Mouse (Mus musculus) ES-E14 (cell line): ENCODE measurements at regions not wholly inside any gene's neighbourhood (a gene's known extent, or its start where the extent isn't known, plus 50 kb on each side); places are given as distances from the start of the nearest gene placed in this dataset.

Experiments
- DNase-seq: peaks from one replicate; pipeline ENCODE4 v3.0.0-alpha.2; 2013; ENCODE audit warnings: low read depth, low spot score
- H3K27ac ChIP-seq: 2 replicates; pipeline ENCODE4 v1.5.1; 2012; ENCODE audit warnings: low read depth, mild to moderate bottlenecking, low read length, moderate library complexity, mixed read lengths; ENCODE audit not compliant: poor library complexity, insufficient read depth, severe bottlenecking
- H3K36me3 ChIP-seq: 2 replicates; pipeline ENCODE4 v1.6.1; 2012; ENCODE audit warnings: mild to moderate bottlenecking, low read length, moderate library complexity, mixed read lengths; ENCODE audit not compliant: control insufficient read depth, poor library complexity, insufficient read depth, severe bottlenecking
- H3K4me1 ChIP-seq, 2 experiments: fragments of 150-350 bp in 1 of 2; sonication (generic) in 1 of 2; 2 replicates each; pipeline ENCODE4 v1.6.1; 2012; ENCODE audit warnings: low read length in 2 of 2, mild to moderate bottlenecking in 1 of 2, mixed read lengths in 1 of 2; ENCODE audit not compliant: control insufficient read depth in 2 of 2, insufficient read depth in 2 of 2, poor library complexity in 1 of 2
- H3K4me3 ChIP-seq, 2 experiments: fragments of 150-350 bp in 1 of 2; sonication (generic) in 1 of 2; 2 replicates each; pipeline ENCODE4 v1.5.1; 2012; ENCODE audit warnings: low read length in 2 of 2, low read depth in 1 of 2, mild to moderate bottlenecking in 1 of 2, mixed read lengths in 1 of 2; ENCODE audit not compliant: insufficient read depth in 1 of 2, poor library complexity in 1 of 2, severe bottlenecking in 1 of 2
- H3K9ac ChIP-seq: 2 replicates; pipeline ENCODE4 v1.6.1; 2012; ENCODE audit warnings: low read depth, mild to moderate bottlenecking, low read length, mixed read lengths; ENCODE audit not compliant: poor library complexity, insufficient read depth, severe bottlenecking
- H3K9me3 ChIP-seq: fragments of 150-350 bp; sonication (generic); 2 replicates; pipeline ENCODE4 v1.6.1; 2012; ENCODE audit warnings: low read depth, mild to moderate bottlenecking, low read length; ENCODE audit not compliant: control insufficient read depth, insufficient read depth
- CHD2 ChIP-seq: IDR thresholded peaks from 2 replicates; pipeline ENCODE4 v1.6.1; 2014; ENCODE audit warnings: mild to moderate bottlenecking, low read depth, low read length, inconsistent platforms
- HCFC1 ChIP-seq: IDR thresholded peaks from 2 replicates; pipeline ENCODE4 v1.6.1; 2012; ENCODE audit warnings: low read length, inconsistent platforms, borderline replicate concordance; ENCODE audit not compliant: insufficient read depth
- MAFK ChIP-seq: IDR thresholded peaks from 2 replicates; pipeline ENCODE4 v1.6.1; 2014; ENCODE audit warnings: mild to moderate bottlenecking, low read depth, low read length, inconsistent platforms; ENCODE audit not compliant: insufficient read depth
- ZC3H11A ChIP-seq: IDR thresholded peaks from 2 replicates; pipeline ENCODE4 v1.6.1; 2012; ENCODE audit warnings: low read depth, mild to moderate bottlenecking, inconsistent platforms, low read length, borderline replicate concordance
- ZNF384 ChIP-seq: IDR thresholded peaks from 2 replicates; pipeline ENCODE4 v1.6.1; 2012; ENCODE audit warnings: low read depth, low read length, inconsistent platforms
- in situ Hi-C, 2 experiments: fragments of 600-800 bp; cut with MboI; formaldehyde crosslinking; loops; one replicate each; pipeline ENCODE4 v1.15.1; 2025; ENCODE audit warnings: low sequenced_read_pairs in 2 of 2, inconsistent platforms in 1 of 2; ENCODE audit not compliant: unreplicated experiment in 2 of 2

- no peak overlapping the region for H3K4me3 ChIP-seq
- no peak overlapping the region for H3K9ac ChIP-seq
- peak; percentile 24 for DNase-seq
- no peaks in the 10 kb centered on the region for H3K9me3 ChIP-seq
- no peaks in the 10 kb centered on the region for H3K4me1 ChIP-seq
- in situ Hi-C loops: no loop called here
- no peak overlapping the region for H3K27ac ChIP-seq
- no peaks in the 10 kb centered on the region for H3K36me3 ChIP-seq
- TF ChIP-seq ZNF384 (no peak), MAFK (no peak), HCFC1 (no peak), ZC3H11A (no peak), CHD2 (no peak)
Observed at GRCm38 (mm10) chr5:121062930-121063584, 53.2 kb upstream of the Rph3a start.

- in situ Hi-C loops: no loop called here
- Histone ChIP-seq H3K4me3 (no peak overlapping the region), H3K27ac (no peak overlapping the region), H3K9me3 (no peaks in the 10 kb centered on the region), H3K9ac (no peak overlapping the region), H3K36me3 (no peaks in the 10 kb centered on the region), H3K4me1 (no peaks in the 10 kb centered on the region)
- TF ChIP-seq HCFC1: peak; percentile 91
- TF ChIP-seq ZNF384: no peak
- no peak for TF ChIP-seq ZC3H11A
- no peak for DNase-seq
Observed at GRCm38 (mm10) chr5:121061688-121062087, 51.8 kb upstream of the Rph3a start.
